Mouse (Mus musculus): Measurements from ENCODE around the gene Flt4.

The Flt4 gene

GRCm38 (mm10) chr11:49645677-49646076 lies 36.6 kb downstream of the Flt4 start:
- no peak for DNase-seq (ENCODE audit: low read depth, low spot score)

- DNase-seq (ENCODE audit: low read depth, low spot score): peak; percentile 13
Measured at GRCm38 (mm10) chr11:49650113-49650993, 41.3 kb downstream of the Flt4 start.

- DNase-seq (ENCODE audit: low read depth, low spot score): no peak
Measured at GRCm38 (mm10) chr11:49650994-49651761, 42.1 kb downstream of the Flt4 start.

GRCm38 (mm10) chr11:49651762-49652322 lies 42.8 kb downstream of the Flt4 start:
- DNase-seq (ENCODE audit: low read depth, low spot score): no peak

- peak; percentile 56 for DNase-seq (ENCODE audit: low read depth, low spot score)
Measured at GRCm38 (mm10) chr11:49652401-49653078, 43.5 kb downstream of the Flt4 start.

GRCm38 (mm10) chr11:49653079-49653408 lies 44.0 kb downstream of the Flt4 start:
- DNase-seq (ENCODE audit: low read depth, low spot score): no peak

- no peak for DNase-seq (ENCODE audit: low read depth, low spot score)
Measured at GRCm38 (mm10) chr11:49654651-49655050, 45.6 kb downstream of the Flt4 start.

GRCm38 (mm10) chr11:49655501-49655900 lies 46.4 kb downstream of the Flt4 start:
- DNase-seq (ENCODE audit: low read depth, low spot score): no peak

GRCm38 (mm10) chr11:49658065-49658464 lies 49.0 kb downstream of the Flt4 start:
- DNase-seq (ENCODE audit: low read depth, low spot score): no peak

GRCm38 (mm10) chr11:49658791-49659469 lies 49.9 kb downstream of the Flt4 start:
- DNase-seq (ENCODE audit: low read depth, low spot score): no peak

GRCm38 (mm10) chr11:49659470-49659799 lies 50.4 kb downstream of the Flt4 start:
- DNase-seq (ENCODE audit: low read depth, low spot score): no peak

- no peak for DNase-seq (ENCODE audit: low read depth, low spot score)
Measured at GRCm38 (mm10) chr11:49662292-49662780, 53.3 kb downstream of the Flt4 start.

- no peak for DNase-seq (ENCODE audit: low read depth, low spot score)
Measured at GRCm38 (mm10) chr11:49663310-49663709, 54.2 kb downstream of the Flt4 start, which contains the start of gene Scgb3a1. Gene Scgb3a1, plus strand, starts transcription at chr11:49663610.

- DNase-seq (ENCODE audit: low read depth, low spot score): no peak
Measured at GRCm38 (mm10) chr11:49664262-49665140, 55.4 kb downstream of the Flt4 start.

GRCm38 (mm10) chr11:49665462-49665861 lies 56.4 kb downstream of the Flt4 start:
- no peak for DNase-seq (ENCODE audit: low read depth, low spot score)

GRCm38 (mm10) chr11:49673433-49673832 lies 64.4 kb downstream of the Flt4 start:
- DNase-seq (ENCODE audit: low read depth, low spot score): no peak

GRCm38 (mm10) chr11:49684237-49684973 lies 75.3 kb downstream of the Flt4 start:
- peak; percentile 50 for DNase-seq (ENCODE audit: low read depth, low spot score)

GRCm38 (mm10) chr11:49695013-49695412 lies 86.0 kb downstream of the Flt4 start:
- no peak for DNase-seq (ENCODE audit: low read depth, low spot score)

GRCm38 (mm10) chr11:49695695-49696094 lies 86.6 kb downstream of the Flt4 start:
- DNase-seq (ENCODE audit: low read depth, low spot score): no peak

All from retina, adult 2 months (tissue).